Mouse (Mus musculus) brain, embryonic 14.5 days (tissue): ENCODE measurements around the gene Txn2.

Experiments
- CTCF ChIP-seq: fragments of 200-500 bp; IDR thresholded peaks from 2 replicates; pipeline ENCODE4 v1.5.1; 2012; ENCODE audit warnings: inconsistent platforms, mild to moderate bottlenecking, moderate library complexity, borderline replicate concordance; ENCODE audit not compliant: insufficient read depth, insufficient read length; ENCODE audit errors: extremely low read depth
- POLR2A ChIP-seq: fragments of 200-500 bp; IDR thresholded peaks from 2 replicates; pipeline ENCODE4 v1.6.1; 2012; ENCODE audit warnings: mild to moderate bottlenecking, inconsistent platforms, borderline replicate concordance; ENCODE audit not compliant: poor library complexity, insufficient read depth, insufficient read length, severe bottlenecking; ENCODE audit errors: extremely low read depth

DNA sequence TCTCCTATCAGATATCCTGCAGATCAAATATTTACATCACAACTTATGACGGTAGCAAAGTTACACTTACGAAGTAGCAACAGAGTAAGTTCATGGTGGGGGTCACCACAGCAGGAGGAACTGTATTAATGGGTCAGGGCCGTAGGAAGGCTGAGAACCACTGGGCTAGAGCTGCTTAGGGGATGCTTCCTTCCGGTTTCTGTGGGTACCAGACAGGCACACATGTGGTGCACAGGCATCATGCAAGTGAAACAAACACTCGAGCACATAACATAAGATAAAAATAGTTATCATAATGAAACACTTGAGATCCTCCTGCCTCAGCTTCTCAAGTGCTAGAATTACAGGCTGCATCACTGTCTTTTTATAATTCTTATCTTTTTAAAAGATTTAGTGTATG lies 48.1 kb downstream of the Txn2 start:
- TF ChIP-seq POLR2A (no peak), CTCF (no peak)
